Mouse (Mus musculus) thymus, adult 2 months (tissue): Measurements from ENCODE around the gene Oser1. TPM values are rescaled to one million over a fixed set of nuclear protein-coding genes. Genes with fewer than 3 reads are reported as not detected.

Experiments used
- DNase-seq: peaks from one replicate; pipeline ENCODE4 v3.0.0; 2021
- H3K27ac ChIP-seq: fragments of 200-500 bp; 2 replicates; pipeline ENCODE4 v1.5.1; 2012; ENCODE audit warnings: low read length, control low read depth; ENCODE audit not compliant: control insufficient read depth, insufficient read depth
- H3K27me3 ChIP-seq: fragments of 200-500 bp; 2 replicates; pipeline ENCODE4 v1.6.1; 2012; ENCODE audit warnings: mild to moderate bottlenecking, low read length, moderate library complexity, mixed read lengths; ENCODE audit not compliant: control insufficient read depth, insufficient read depth
- H3K36me3 ChIP-seq: fragments of 200-500 bp; 2 replicates; pipeline ENCODE4 v1.6.1; 2012; ENCODE audit warnings: mild to moderate bottlenecking, low read length, moderate library complexity; ENCODE audit not compliant: control insufficient read depth, insufficient read depth
- H3K4me1 ChIP-seq: fragments of 200-500 bp; replicated peaks from 2 replicates; pipeline ENCODE4 v1.6.1; 2012; ENCODE audit warnings: low read length; ENCODE audit not compliant: control insufficient read depth, insufficient read depth
- H3K4me3 ChIP-seq: fragments of 200-500 bp; 2 replicates; pipeline ENCODE4 v1.5.1; 2012; ENCODE audit warnings: mild to moderate bottlenecking, low read length, control low read depth, moderate library complexity; ENCODE audit not compliant: control insufficient read depth, insufficient read depth
- CTCF ChIP-seq: fragments of 200-500 bp; IDR thresholded peaks from 2 replicates; pipeline ENCODE4 v1.5.1; 2012; ENCODE audit warnings: mild to moderate bottlenecking, control low read depth, low read length, moderate library complexity, borderline replicate concordance; ENCODE audit not compliant: control insufficient read depth, poor library complexity, insufficient read depth; ENCODE audit errors: extremely low read depth
- POLR2A ChIP-seq: fragments of 200-500 bp; IDR thresholded peaks from 2 replicates; pipeline ENCODE4 v1.6.1; 2012; ENCODE audit warnings: mild to moderate bottlenecking, low read length, control low read depth, moderate library complexity; ENCODE audit not compliant: control insufficient read depth, poor library complexity, insufficient read depth; ENCODE audit errors: extremely low read depth
- WGBS: fragments of 180-500 bp; shearing (Covaris S2); methylation state at CpG from one replicate; pipeline ENCODE4 v1.1.7; 2018; 5-methylcytosine and 5-hydroxymethylcytosine counted together
- polyA plus RNA-seq: library from polyadenylated mRNA; depleted of rRNA; stranded (reverse); fragments of >200 nt; gene quantifications from 2 replicates; pipeline ENCODE4 v1.2.3, GENCODE M21; 2012

Oser1 gene
- polyA plus RNA-seq, 1 experiment = 18.5 TPM

- 74% methylated on average over 4 of the region's 4 CpGs for WGBS
- no peak for TF ChIP-seq CTCF
- no peak for TF ChIP-seq POLR2A
- H3K4me3 ChIP-seq = no peak overlapping the region
These were observed 25.7 kb downstream of the Oser1 start for GRCm38 (mm10) chr2:163398770-163399169.

GRCm38 (mm10) chr2:163397905-163398304 lies 26.6 kb downstream of the Oser1 start, which contains the start of gene Jph2:
TSS of gene Jph2 (minus strand) at chr2:163397993.
- H3K4me1 ChIP-seq = no peaks in the 10 kb centered on the region
- no peaks in the 10 kb centered on the region for H3K36me3 ChIP-seq
- H3K4me3 ChIP-seq = no peak within 1 kb of the TSS
- H3K27me3 ChIP-seq = no peaks in the 10 kb centered on the region
- WGBS = 50% methylated on average over 10 of the region's 10 CpGs
- no peak within 1 kb of the TSS for H3K27ac ChIP-seq
- DNase-seq = no peak
- TF ChIP-seq CTCF = no peak
- no peak for TF ChIP-seq POLR2A

More at GRCm38 (mm10) chr2:163398770-163399169, 25.7 kb downstream of the Oser1 start:
- H3K27me3 ChIP-seq = no peaks in the 10 kb centered on the region
- no peak overlapping the region for H3K27ac ChIP-seq
- no peaks in the 10 kb centered on the region for H3K4me1 ChIP-seq
- H3K36me3 ChIP-seq = no peaks in the 10 kb centered on the region
- DNase-seq = no peak

- DNase-seq = no peak
- Histone ChIP-seq H3K27ac (no peak overlapping the region), H3K27me3 (no peaks in the 10 kb centered on the region), H3K4me1 (no peaks in the 10 kb centered on the region), H3K36me3 (no peaks in the 10 kb centered on the region), H3K4me3 (no peak overlapping the region)
- 93% methylated on average over 19 of the region's 19 CpGs for WGBS
- TF ChIP-seq CTCF = no peak
These were observed 27.4 kb downstream of the Oser1 start for GRCm38 (mm10) chr2:163397071-163397470.

- TF ChIP-seq POLR2A (no peak), CTCF (no peak)
- Histone ChIP-seq H3K4me3 (no peak overlapping the region), H3K27ac (no peak overlapping the region), H3K27me3 (no peaks in the 10 kb centered on the region), H3K4me1 (no peaks in the 10 kb centered on the region), H3K36me3 (no peaks in the 10 kb centered on the region)
- DNase-seq = no peak
- WGBS = 78% methylated on average over 6 of the region's 6 CpGs
These were observed 29.5 kb downstream of the Oser1 start for GRCm38 (mm10) chr2:163394977-163395376.

- TF ChIP-seq CTCF (no peak), POLR2A (no peak)
- Histone ChIP-seq H3K27me3 (no peaks in the 10 kb centered on the region), H3K4me3 (no peak overlapping the region), H3K27ac (no peak overlapping the region), H3K4me1 (no peaks in the 10 kb centered on the region), H3K36me3 (no peaks in the 10 kb centered on the region)
- 71% methylated on average over 6 of the region's 6 CpGs for WGBS
- DNase-seq = no peak
These were observed 30.5 kb downstream of the Oser1 start for GRCm38 (mm10) chr2:163393976-163394375.

- H3K4me3 ChIP-seq = no peak overlapping the region
- H3K27me3 ChIP-seq = no peaks in the 10 kb centered on the region
- DNase-seq = no peak
- no peaks in the 10 kb centered on the region for H3K36me3 ChIP-seq
- H3K4me1 ChIP-seq = no peaks in the 10 kb centered on the region
- no peak overlapping the region for H3K27ac ChIP-seq
- no peak for TF ChIP-seq POLR2A
- 94% methylated on average over 10 of the region's 10 CpGs for WGBS
These were observed 31.3 kb downstream of the Oser1 start for GRCm38 (mm10) chr2:163393241-163393640.

- H3K4me1 ChIP-seq = no peaks in the 10 kb centered on the region
- no peaks in the 10 kb centered on the region for H3K27me3 ChIP-seq
- WGBS = 79% methylated on average over 6 of the region's 6 CpGs
- TF ChIP-seq CTCF = no peak
- TF ChIP-seq POLR2A = no peak
- H3K4me3 ChIP-seq = no peak overlapping the region
- no peaks in the 10 kb centered on the region for H3K36me3 ChIP-seq
- H3K27ac ChIP-seq = no peak overlapping the region
- DNase-seq = no peak
These were observed 32.1 kb downstream of the Oser1 start for GRCm38 (mm10) chr2:163392436-163392835.
